Mouse (Mus musculus) layer of hippocampus, adult 6 months (tissue): ENCODE results near the gene Ralgps1. TPM values are rescaled to one million over a fixed set of nuclear protein-coding genes. Genes with fewer than 3 reads are reported as not detected.

Experiments used
- long read RNA-seq, 2 experiments: library from polyadenylated mRNA; unstranded; transcript quantifications; one replicate each; pipeline ENCODE4 v2.0.0; 2019 to 2020
- microRNA-seq: library from miRNA; unstranded; fragments of <30 nt; microRNA quantifications from one replicate; pipeline ENCODE4 v1.2.0, GENCODE M21; 2020
- polyA plus RNA-seq: library from polyadenylated mRNA; unstranded; fragments of <200 nt; fragmentation: Nextera tagmentation; gene quantifications from 2 replicates; pipeline ENCODE4 v1.2.3, GENCODE M21; 2021

The Ralgps1 gene
- polyA plus RNA-seq: 14.0 and 15.0 TPM in 2 replicates
- long read RNA-seq, experiment 1, full-length matches to known transcripts: 4 of 8 reads
- long read RNA-seq, experiment 1, partial matches to known transcripts: 0 of 8 reads
- long read RNA-seq, experiment 1, other reads (novel, unspliced or antisense): 4 of 8 reads
- long read RNA-seq, experiment 2, full-length matches to known transcripts: 7 of 48 reads
- long read RNA-seq, experiment 2, partial matches to known transcripts: 7 of 48 reads
- long read RNA-seq, experiment 2, other reads (novel, unspliced or antisense): 34 of 48 reads

DNA sequence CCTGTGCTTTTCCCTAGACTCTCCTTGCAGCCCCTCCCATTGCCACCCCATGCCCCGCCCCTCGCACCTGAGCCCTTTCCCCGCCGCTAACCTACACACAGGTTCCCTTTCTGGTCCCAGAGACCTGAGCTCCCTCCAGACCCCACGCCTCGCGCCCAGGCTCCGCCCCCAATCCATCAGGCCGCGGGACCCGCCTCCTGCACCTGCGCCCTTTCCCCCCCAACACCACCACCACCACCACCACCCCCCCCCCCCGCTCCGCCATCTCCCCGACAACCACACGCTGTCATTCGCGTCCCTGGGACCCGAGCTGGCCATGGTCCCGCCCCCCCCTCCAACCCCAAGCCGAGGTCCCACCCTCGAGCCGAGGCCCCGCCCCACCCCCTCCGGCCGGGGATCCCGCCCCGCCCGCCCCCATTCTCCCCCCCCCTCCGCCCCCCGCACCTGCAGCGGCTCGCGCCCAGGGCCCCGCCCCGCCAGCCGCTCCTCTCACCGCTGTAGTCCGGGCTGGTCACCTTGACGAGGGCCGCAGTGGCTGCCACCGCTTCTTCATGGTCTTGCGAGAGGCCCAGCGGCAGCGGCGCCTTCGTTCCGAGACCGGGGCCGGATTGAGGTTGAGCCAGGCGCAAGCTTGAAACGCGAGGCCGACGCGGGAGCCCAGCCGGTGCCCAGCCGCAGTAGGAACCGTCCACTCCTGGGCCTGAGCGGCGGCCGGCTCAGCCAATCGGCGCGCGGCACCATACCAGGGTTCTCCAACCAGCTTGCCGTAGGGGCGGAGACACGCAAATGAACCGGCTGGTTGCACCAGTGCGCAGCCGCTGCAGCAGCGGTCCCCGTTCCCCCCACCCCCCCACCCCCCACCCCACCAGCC lies at the start of gene Ralgps1:
Gene Ralgps1, minus strand, starts transcription at position 710 of the 871 bp plus-strand sequence.

DNA sequence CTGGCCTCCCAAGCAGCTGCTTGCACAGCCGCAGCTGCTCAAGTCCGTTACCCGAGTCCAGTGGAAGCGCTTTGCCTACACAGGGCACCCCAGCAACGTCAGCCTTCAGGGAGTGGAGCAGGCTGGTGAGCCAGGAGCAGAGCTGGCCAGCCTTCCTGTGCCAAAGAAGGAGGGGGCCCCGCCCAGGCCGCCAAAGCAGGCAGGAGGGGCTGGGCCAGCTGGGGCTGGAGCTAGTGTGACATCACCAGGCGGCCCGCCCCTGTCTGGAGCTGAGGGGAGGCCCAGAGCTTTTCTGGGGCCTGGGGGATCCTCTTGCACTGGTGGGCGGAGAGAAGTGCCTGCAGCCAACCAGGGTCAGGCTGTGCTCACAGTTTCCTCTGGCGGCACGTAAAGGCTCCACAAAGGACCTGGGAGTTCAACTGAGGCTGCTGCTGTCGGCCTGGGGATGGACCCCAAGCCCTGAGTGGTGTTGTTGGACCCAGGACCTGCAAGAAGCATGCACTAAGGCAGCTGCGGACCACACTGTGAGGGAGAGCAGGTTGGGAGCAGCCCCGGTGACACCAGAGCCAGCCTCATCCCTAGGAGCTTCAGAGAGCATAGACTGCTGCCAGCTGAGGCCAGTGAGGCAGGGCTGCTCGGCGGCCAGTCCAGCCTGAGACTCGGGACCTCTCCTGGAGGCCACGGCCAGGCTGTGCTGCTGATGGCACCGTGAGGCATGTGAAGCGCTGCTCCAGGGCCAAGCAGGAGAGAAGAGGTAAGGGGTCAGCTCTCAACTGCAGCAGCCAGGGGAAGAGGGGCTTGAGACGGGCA lies 155.4 kb downstream of the Ralgps1 start, which contains the start of gene Angptl2:
Gene Angptl2, plus strand, starts transcription at position 370 of the 810 bp plus-strand sequence.

DNA sequence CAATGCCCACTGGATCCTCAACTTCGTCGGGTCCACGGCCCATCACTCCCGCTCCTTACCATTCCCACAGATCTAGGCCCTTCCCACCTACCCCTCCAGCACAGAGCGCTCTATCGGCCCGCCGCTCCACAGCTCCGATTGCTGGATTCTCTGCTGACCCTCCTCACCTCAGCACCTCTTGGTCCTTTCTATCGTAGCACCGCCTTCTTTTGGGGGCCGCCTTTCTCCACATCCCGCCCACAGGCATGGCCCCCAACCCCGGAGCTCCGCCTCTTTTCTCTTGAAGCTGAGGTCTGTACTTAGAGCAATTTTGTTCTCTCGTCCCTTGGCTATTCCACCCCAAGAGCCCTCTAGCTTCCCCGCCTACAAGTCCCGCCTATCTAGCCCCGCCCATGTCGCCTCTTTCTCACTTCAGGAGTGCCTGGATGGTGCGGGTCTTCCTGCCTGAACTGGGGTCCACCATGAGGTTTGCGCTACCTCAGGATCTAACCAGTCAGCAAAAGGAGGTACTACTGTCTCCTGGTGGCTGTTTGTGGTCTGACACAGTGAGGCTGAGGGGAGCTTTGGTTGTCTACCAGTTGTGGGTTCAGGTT lies 239.7 kb downstream of the Ralgps1 start, which contains the start of gene Garnl3:
Gene Garnl3, minus strand, starts transcription at position 155 of the 593 bp plus-strand sequence.

Small RNA genes within 50 kb of the gene (microRNA-seq; reads per million reads assigned to microRNA genes)
- not detected for gene Gm25998

Other genes with a start within 250 kb of the Ralgps1 start
- gene Garnl3, start 239.8 kb downstream of the Ralgps1 start, polyA plus RNA-seq: 16.6 and 19.8 TPM in 2 replicates
- gene Angptl2, start 155.4 kb downstream of the Ralgps1 start, polyA plus RNA-seq: 0.88 and 3.1 TPM in 2 replicates
- 0.84 and 0.85 TPM in 2 replicates for gene Zbtb34, start 59.8 kb upstream of the Ralgps1 start, polyA plus RNA-seq
- gene Zbtb43, start 97.1 kb upstream of the Ralgps1 start, polyA plus RNA-seq: 6.9 and 8.4 TPM in 2 replicates